Mouse (Mus musculus): Measurements from ENCODE around the gene Egln2.

Gene Egln2

DNA sequence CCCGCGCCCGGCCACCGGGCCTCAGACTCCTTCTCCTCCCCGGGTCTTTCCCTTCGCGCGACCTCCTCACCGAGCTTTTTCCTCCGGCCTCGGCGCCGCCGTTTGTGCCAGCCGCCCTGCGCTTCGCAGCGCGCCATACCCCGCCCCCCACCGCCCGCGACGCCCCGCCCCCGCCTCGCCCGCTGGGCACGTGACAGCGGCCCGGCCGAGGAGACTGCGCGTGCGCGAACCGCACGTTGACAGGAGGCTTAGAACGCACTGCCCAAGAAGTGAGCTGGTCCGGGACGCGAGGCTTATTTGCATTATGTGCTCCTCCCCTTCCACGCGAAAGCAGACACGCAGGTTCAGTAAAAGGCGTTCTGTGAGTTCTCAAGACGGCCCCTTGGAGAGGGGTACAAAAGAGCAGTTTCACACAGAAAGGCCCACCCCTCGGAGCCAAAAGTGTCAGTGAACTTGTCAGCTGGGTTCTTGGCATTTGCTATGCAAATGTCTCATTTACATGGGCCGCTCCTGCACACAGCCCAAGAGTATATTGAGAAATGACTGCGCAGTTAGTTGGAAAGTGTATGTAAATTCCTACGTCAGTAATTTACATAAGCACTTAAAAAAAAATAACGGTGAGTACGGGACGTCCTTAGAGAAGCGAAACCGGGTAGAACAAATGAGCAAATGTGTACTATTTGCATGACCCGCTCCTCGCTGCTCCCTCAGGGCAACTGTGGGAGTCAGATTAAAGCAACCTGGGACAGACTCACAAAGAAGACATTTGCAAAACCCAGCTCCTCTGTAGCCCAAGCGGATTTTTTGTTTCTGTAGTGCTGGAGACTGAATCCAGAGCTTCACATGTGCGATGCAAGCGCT, at the start of gene Egln2:
Egln2 (minus strand) TSS at position 189 of the 861 bp plus-strand sequence.
- peak; percentile 93 to 97 for DNase-seq (ENCODE audit: low spot score in 2 of 2)

DNA sequence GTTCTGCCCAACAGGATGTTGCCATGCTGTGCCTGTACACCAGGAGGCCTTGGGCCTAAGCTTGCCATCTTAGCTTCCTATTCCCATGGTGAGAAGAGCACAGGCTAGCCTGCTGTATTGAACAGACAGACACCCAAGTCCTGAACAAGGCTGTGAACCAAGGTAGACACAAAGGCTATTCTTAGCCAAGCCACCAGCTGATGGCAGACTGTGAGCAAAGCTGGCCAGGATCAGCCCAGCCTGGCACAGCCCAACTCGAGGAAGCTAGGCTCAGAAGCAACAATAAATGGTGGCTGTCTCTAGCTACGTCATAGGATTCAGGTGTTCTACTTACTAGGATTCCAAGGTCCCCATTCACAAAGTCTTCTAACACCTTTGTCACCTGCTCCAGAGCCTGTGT, 46.0 kb upstream of the Egln2 start:
- DNase-seq (ENCODE audit: low spot score in 2 of 2) = no peak

GRCm38 (mm10) chr7:27203730-27204449, 37.3 kb upstream of the Egln2 start:
- no peak for DNase-seq (ENCODE audit: low spot score in 2 of 2)

DNA sequence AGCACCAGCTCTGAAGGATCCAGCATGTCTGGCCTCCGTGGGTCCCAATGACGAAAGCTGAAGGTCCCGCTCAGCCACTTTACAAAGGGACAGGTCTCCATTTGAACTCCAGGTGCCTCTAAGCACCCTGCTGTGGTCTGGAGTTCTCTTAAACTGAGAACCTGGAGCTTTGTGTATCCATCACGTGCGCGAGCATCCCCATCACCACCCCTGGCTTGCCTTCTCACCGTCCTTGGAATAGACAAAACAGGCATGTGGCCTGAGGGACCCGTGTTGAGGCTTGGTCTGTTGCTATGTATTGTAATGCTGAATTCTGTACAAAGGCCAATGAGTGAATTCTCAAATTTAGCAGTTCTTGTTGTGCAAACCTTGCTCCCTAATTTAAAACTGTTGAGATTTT, 32.2 kb upstream of the Egln2 start:
- DNase-seq (ENCODE audit: low spot score in 2 of 2) = no peak

GRCm38 (mm10) chr7:27198355-27198754, 31.8 kb upstream of the Egln2 start:
- no peak for DNase-seq (ENCODE audit: low spot score in 2 of 2)

GRCm38 (mm10) chr7:27197634-27198033, 31.0 kb upstream of the Egln2 start:
- DNase-seq (ENCODE audit: low spot score in 2 of 2) = no peak

DNA sequence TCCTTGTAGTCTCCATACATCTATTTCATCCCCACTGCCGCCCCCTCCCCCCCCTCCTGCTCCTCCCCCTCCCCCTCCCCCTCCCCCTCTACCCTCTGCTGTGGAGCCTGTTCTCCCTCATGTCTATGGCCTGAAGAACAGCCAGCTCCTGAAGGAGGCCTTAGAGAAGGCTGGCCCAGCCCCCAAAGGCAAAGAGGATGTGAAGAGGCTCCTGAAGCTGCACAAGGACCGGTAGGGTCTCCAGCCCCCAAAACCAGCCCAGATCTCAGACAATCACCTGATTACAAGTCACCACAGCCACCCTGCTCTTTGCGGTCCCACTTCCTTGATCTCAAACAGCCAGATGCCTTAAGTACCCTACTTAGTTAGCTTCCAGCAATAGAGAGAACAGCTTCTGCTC, 30.5 kb upstream of the Egln2 start:
- DNase-seq (ENCODE audit: low spot score in 2 of 2) = peak in 1 of 2 experiments; percentile 12

- DNase-seq (ENCODE audit: low spot score in 2 of 2) = peak; percentile 95 to 98
These were observed 29.3 kb upstream of the Egln2 start, which contains the start of the genes BC024978 and Snrpa for GRCm38 (mm10) chr7:27195681-27196611. TSS of gene BC024978 (plus strand) at chr7:27195781. TSS of gene Snrpa (minus strand) at chr7:27196271.

GRCm38 (mm10) chr7:27193731-27194130, 27.1 kb upstream of the Egln2 start:
- no peak for DNase-seq (ENCODE audit: low spot score in 2 of 2)

DNA sequence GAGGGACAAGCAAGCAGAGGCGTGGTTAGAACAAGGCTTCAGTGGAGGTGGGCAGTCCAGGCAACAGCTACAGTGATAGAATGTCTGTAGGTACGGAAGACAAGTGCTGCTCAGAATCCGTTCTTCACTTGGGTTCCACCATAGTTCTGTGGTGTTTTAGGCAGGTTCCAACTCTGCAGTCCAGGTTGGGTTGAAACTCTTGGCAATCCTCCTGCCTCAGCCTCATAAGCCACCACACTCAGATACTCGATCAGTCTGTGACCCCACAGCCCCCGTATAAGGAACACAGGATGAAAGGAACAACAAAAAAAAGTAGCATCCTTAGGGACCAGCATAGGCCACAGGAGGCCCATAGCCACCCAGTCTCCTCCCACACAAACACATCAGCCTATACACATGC, 25.8 kb upstream of the Egln2 start:
- no peak for DNase-seq (ENCODE audit: low spot score in 2 of 2)

DNA sequence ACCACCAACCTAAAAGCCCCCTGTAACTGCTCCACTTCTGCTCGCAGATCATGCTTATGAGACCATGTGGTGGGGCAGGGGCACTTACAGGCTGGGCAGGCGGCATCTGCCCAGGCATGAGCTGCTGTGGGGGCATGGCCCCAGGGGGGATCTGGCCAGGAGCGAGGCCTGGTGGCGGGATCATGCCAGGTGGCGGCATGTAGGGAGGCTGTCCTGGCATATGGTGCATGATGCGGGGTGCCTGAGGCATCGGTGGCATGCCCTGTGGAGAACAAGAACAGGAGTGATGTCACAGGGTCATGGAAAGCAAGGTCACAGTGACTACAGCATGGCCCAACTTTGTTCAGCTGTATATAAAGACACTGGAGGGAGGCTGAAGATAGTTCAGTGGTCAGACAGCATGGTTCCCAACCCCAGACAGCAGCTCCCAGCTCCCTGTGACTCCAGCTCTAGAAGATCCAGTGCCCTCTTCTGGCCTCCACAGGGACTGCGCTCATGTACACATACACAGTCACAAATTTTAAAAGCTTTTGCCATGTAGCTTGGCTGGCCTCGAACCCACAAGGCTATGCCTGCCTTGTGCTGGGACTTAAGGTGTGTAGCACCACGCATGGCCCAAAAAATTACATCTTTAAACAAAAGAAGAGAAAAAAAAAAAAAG, 22.8 kb upstream of the Egln2 start:
- DNase-seq (ENCODE audit: low spot score in 2 of 2) = no peak

DNA sequence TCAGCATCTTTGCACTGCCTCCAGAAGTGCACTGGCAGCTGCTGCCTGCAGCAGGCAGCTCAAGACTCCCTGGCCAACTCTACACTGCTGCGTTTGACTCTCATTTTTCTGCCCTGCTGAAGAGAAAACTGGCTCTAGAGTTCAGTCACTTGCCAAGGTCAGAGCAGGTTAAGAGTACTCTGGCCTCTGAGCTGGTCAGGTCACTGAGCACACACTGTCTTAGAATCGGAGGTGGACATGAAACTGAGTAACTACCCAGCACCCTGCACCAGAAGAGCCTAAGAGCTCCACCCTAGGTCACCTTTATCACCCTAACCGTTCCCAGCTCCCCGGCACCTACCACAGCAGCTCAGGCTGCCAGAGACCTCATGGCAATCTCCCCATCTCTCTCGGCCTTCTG, 19.4 kb upstream of the Egln2 start:
- no peak for DNase-seq (ENCODE audit: low spot score in 2 of 2)

DNA sequence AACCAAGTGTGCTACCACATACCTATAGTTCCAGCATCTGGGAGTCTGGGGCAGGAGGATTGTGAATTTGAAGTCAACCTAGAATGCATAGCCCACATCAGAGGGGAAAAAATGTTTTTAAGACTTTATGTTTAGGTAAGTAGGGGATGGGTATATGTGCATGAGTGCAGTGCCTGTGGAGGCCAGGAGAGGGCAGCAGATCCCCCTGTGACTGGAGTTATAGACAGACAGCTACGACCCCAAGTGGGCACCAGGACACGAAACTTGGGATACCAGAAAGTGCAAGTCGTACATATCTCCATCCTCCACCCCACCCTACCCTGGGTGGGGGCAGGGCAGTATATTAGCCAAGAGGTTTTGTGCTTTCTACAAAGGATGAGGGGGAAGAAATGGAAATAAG, 18.4 kb upstream of the Egln2 start:
- peak in 1 of 2 experiments; percentile 50 for DNase-seq (ENCODE audit: low spot score in 2 of 2)

GRCm38 (mm10) chr7:27182498-27182897, 15.9 kb upstream of the Egln2 start:
- DNase-seq (ENCODE audit: low spot score in 2 of 2) = no peak

- DNase-seq (ENCODE audit: low spot score in 2 of 2) = no peak
These were observed 14.5 kb upstream of the Egln2 start, which contains the start of the genes Gm21983 and Mia for GRCm38 (mm10) chr7:27180837-27181695. TSS of gene Gm21983 (minus strand) at chr7:27181086. TSS of gene Mia (minus strand) at chr7:27181157.

DNA sequence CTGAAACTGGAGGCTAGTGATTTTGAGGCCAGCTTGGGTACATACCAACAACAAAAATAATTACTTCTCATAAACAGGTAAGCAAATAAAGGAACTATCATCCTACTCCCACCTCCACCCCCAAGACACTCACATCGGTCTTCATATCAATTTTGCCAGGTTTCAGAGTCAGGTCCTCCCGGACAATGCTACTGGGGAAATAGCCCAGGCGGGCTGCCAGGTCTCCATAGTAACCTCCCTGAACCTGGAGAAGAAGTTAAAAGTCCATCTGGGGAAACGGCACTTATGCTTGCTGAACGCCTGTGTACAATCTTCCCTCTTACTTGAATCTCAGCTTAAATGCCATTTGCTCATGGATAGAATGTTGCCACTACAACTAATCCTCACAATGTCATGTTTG, 13.4 kb upstream of the Egln2 start:
- no peak for DNase-seq (ENCODE audit: low spot score in 2 of 2)

- no peak for DNase-seq (ENCODE audit: low spot score in 2 of 2)
These were observed 12.8 kb upstream of the Egln2 start for GRCm38 (mm10) chr7:27179217-27179918.

- DNase-seq (ENCODE audit: low spot score in 2 of 2) = peak; percentile 99 to 100
These were observed 12.0 kb upstream of the Egln2 start, which contains the start of gene Rab4b for GRCm38 (mm10) chr7:27178324-27179216. TSS of gene Rab4b (minus strand) at chr7:27178896.

Measured in thymus, postnatal 10 days (tissue).